In genomic region chr14:76110396-76111221, GRCm38 (mm10) we compare ENCODE assay signal across 8 mouse cellular contexts. TPM values are rescaled to one million over a fixed set of nuclear protein-coding genes. Genes with fewer than 3 reads are reported as not detected.
DNase-seq lines count a peak whose midpoint lies in the region; ATAC-seq lines count a peak whose summit lies in the region.

TSS of gene Gpalpp1 (minus strand) at chr14:76110760.
TSS of gene Nufip1 (plus strand) at chr14:76110891.

- H3K27me3 ChIP-seq in hindbrain, embryonic 12.5 days, result no peaks in the 10 kb centered on the region

- H3K9me3 ChIP-seq in hindbrain, embryonic 12.5 days (replicated peaks), result no peaks in the 10 kb centered on the region

- H3K4me3 ChIP-seq in hindbrain, embryonic 12.5 days, result peak within 1 kb of the TSS; percentile 71

- peak; percentile 94 for DNase-seq in NIH3T3 (ENCODE audit: low read depth)
- peak; percentile 91 to 92 for DNase-seq in cerebellum, postnatal 10 days
- DNase-seq in frontal cortex, postnatal 10 days (ENCODE audit: low spot score in 2 of 2), result peak; percentile 87 to 89
- DNase-seq in layer of hippocampus, postnatal 14 days (ENCODE audit: low spot score in 2 of 2), result peak; percentile 88 to 96
- DNase-seq in lung, postnatal 14 days, result peak; percentile 85
- DNase-seq in retina, adult 2 months (ENCODE audit: low read depth, low spot score), result peak; percentile 96
- peak; percentile 77 to 81 for DNase-seq in thymus, postnatal 36 days

- H3K4me2 ChIP-seq in hindbrain, embryonic 12.5 days (replicated peaks), result peak within 1 kb of the TSS; percentile 90

- peak within 1 kb of the TSS; percentile 70 for H3K9ac ChIP-seq in hindbrain, embryonic 12.5 days

- peaks cover 24% of the 10 kb centered on the region for H3K36me3 ChIP-seq in hindbrain, embryonic 12.5 days

- peak; percentile 99 for ATAC-seq in hindbrain, embryonic 12.5 days (ENCODE audit: low FRiP score)

- peaks cover 22% of the 10 kb centered on the region for H3K4me1 ChIP-seq in hindbrain, embryonic 12.5 days

- peak within 1 kb of the TSS; percentile 68 for H3K27ac ChIP-seq in hindbrain, embryonic 12.5 days

- WGBS in hindbrain, embryonic 12.5 days, result under 1% methylated on average over 69 of the region's 69 CpGs

RNA-seq across cellular contexts. Expression of gene Gpalpp1, which starts in this region (rescaled TPM):
- polyA plus RNA-seq in hindbrain, embryonic 12.5 days (2016; fragmentation: Nextera tagmentation; extraction: Ambion mirVana), result 18.5 and 18.8 TPM in 2 replicates
- total RNA-seq in layer of hippocampus, postnatal 14 days (2021), result 10 to 100 TPM; 20.9 to 22.4 TPM

RNA-seq across cellular contexts. Expression of gene Nufip1, which starts in this region (rescaled TPM):
- polyA plus RNA-seq in hindbrain, embryonic 12.5 days (2016; fragmentation: Nextera tagmentation; extraction: Ambion mirVana), result 15.3 and 16.0 TPM in 2 replicates
- 1 to 10 TPM; 7.8 to 8.1 TPM for total RNA-seq in layer of hippocampus, postnatal 14 days (2021)

Comparison
In these comparisons a context has a peak if more than half of its experiments do, and no peak if none do; other contexts are left out.
1. Peak in every context shown above with its lines: DNase-seq, ATAC-seq, H3K4me3 ChIP-seq and H3K27ac ChIP-seq.